In genomic region chr4:95052025-95052899, GRCm38 (mm10) we compare ENCODE assay signal across 7 mouse cellular contexts. TPM values are rescaled to one million over a fixed set of nuclear protein-coding genes. Genes with fewer than 3 reads are reported as not detected.
DNase-seq lines count a peak whose midpoint lies in the region; ATAC-seq lines count a peak whose summit lies in the region.

TSS of gene Jun (minus strand) at chr4:95052222.

- H3K9me3 ChIP-seq in embryonic facial prominence, embryonic 11.5 days (replicated peaks; ENCODE audit: control insufficient read depth, low read length): no peaks in the 10 kb centered on the region
- H3K9me3 ChIP-seq in limb, embryonic 10.5 days (replicated peaks): no peaks in the 10 kb centered on the region
- H3K9me3 ChIP-seq in midbrain, embryonic 13.5 days: no peaks in the 10 kb centered on the region

- H3K9ac ChIP-seq in embryonic facial prominence, embryonic 11.5 days (replicated peaks; ENCODE audit: low read length): peak within 1 kb of the TSS; percentile 93
- peak within 1 kb of the TSS; percentile 88 for H3K9ac ChIP-seq in midbrain, embryonic 13.5 days (replicated peaks)

- no peaks in the 10 kb centered on the region for H3K36me3 ChIP-seq in embryonic facial prominence, embryonic 11.5 days (replicated peaks; ENCODE audit: control insufficient read depth, insufficient read depth, low read depth, low read length)
- no peaks in the 10 kb centered on the region for H3K36me3 ChIP-seq in limb, embryonic 10.5 days
- H3K36me3 ChIP-seq in midbrain, embryonic 13.5 days: no peaks in the 10 kb centered on the region

- peak within 1 kb of the TSS; percentile 96 for H3K27ac ChIP-seq in embryonic facial prominence, embryonic 11.5 days (replicated peaks; ENCODE audit: low read depth, low read length)
- H3K27ac ChIP-seq in limb, embryonic 10.5 days: peak within 1 kb of the TSS; percentile 95
- H3K27ac ChIP-seq in midbrain, embryonic 13.5 days: peak within 1 kb of the TSS; percentile 96

- no peaks in the 10 kb centered on the region for H3K4me1 ChIP-seq in embryonic facial prominence, embryonic 11.5 days (ENCODE audit: control insufficient read depth, insufficient read depth, low read length)
- H3K4me1 ChIP-seq in limb, embryonic 10.5 days: peaks cover 30% of the 10 kb centered on the region
- H3K4me1 ChIP-seq in midbrain, embryonic 13.5 days (replicated peaks): peaks cover 50% of the 10 kb centered on the region

- peak; percentile 99 for DNase-seq in adrenal gland, postnatal 14 days
- DNase-seq in embryonic facial prominence, embryonic 11.5 days (ENCODE audit: low spot score): peak; percentile 100
- peak; percentile 100 for DNase-seq in kidney, adult 11 months
- DNase-seq in limb, embryonic 10.5 days (ENCODE audit: low spot score): peak; percentile 98
- peak; percentile 89 for DNase-seq in spleen, adult 12 weeks (ENCODE audit: low spot score)

- H3K4me3 ChIP-seq in embryonic facial prominence, embryonic 11.5 days (ENCODE audit: low read depth, low read length): peak within 1 kb of the TSS; percentile 74
- H3K4me3 ChIP-seq in limb, embryonic 10.5 days: peak within 1 kb of the TSS; percentile 66
- peak within 1 kb of the TSS; percentile 78 for H3K4me3 ChIP-seq in midbrain, embryonic 13.5 days (replicated peaks)

- under 1% methylated on average over 64 of the region's 68 CpGs for WGBS in embryonic facial prominence, embryonic 11.5 days
- WGBS in limb, embryonic 10.5 days: under 1% methylated on average over 67 of the region's 68 CpGs
- WGBS in midbrain, embryonic 13.5 days: under 1% methylated on average over 68 of the region's 68 CpGs

- H3K27me3 ChIP-seq in embryonic facial prominence, embryonic 11.5 days (ENCODE audit: control insufficient read depth, insufficient read depth, low read length): no peaks in the 10 kb centered on the region
- H3K27me3 ChIP-seq in limb, embryonic 10.5 days (ENCODE audit: low read depth, poor library complexity, severe bottlenecking): no peaks in the 10 kb centered on the region
- no peaks in the 10 kb centered on the region for H3K27me3 ChIP-seq in midbrain, embryonic 13.5 days

- peak within 1 kb of the TSS; percentile 94 for H3K4me2 ChIP-seq in embryonic facial prominence, embryonic 11.5 days (ENCODE audit: low read depth, low read length)
- peak within 1 kb of the TSS; percentile 86 for H3K4me2 ChIP-seq in midbrain, embryonic 13.5 days (replicated peaks)

- ATAC-seq in embryonic facial prominence, embryonic 11.5 days (replicated peaks; ENCODE audit: insufficient number of reproducible peaks, low FRiP score, low TSS enrichment, low read depth): peak; percentile 91
- peak; percentile 37 for ATAC-seq in granulocyte monocyte progenitor cell, adult 5-6 weeks (replicated peaks; ENCODE audit: poor library complexity, severe bottlenecking)
- peak; percentile 93 for ATAC-seq in midbrain, embryonic 13.5 days

RNA-seq across cellular contexts. Expression of gene Jun, which starts in this region (rescaled TPM):
- total RNA-seq in adrenal gland, postnatal 14 days (2021): 68.6 and 95.7 TPM in 2 replicates
- polyA plus RNA-seq in embryonic facial prominence, embryonic 11.5 days (2014; fragmentation: Nextera tagmentation; extraction: Ambion mirVana): 32.9 and 35.4 TPM in 2 replicates
- total RNA-seq in granulocyte monocyte progenitor cell, adult 5-6 weeks (2014; fragmentation: Nextera tagmentation): 16.9 and 26.1 TPM in 2 replicates
- 173 and 195 TPM in 2 replicates for total RNA-seq in granulocyte monocyte progenitor cell, adult 5-6 weeks (2017)
- polyA plus RNA-seq in limb, embryonic 10.5 days (2016; fragmentation: Nextera tagmentation; extraction: Ambion mirVana): 24.6 and 45.4 TPM in 2 replicates
- polyA plus RNA-seq in midbrain, embryonic 13.5 days (2015; fragmentation: Nextera tagmentation; extraction: Ambion mirVana): 45.3 and 52.6 TPM in 2 replicates

Comparison
In these comparisons a context has a peak if more than half of its experiments do, and no peak if none do; other contexts are left out.
1. Peak in every context shown above with its lines: DNase-seq, ATAC-seq, H3K4me3 ChIP-seq and H3K27ac ChIP-seq.
2. ATAC-seq: peak in every context shown above with its lines; median percentile 93 in midbrain, embryonic 13.5 days; 91 in embryonic facial prominence, embryonic 11.5 days; 37 in granulocyte monocyte progenitor cell, adult 5-6 weeks.